Mouse (Mus musculus): ENCODE data around the gene Lta. TPM values are rescaled to one million over a fixed set of nuclear protein-coding genes. Genes with fewer than 3 reads are reported as not detected.

Lta gene
- polyA plus RNA-seq, 1 experiment: 26.8 TPM

DNA sequence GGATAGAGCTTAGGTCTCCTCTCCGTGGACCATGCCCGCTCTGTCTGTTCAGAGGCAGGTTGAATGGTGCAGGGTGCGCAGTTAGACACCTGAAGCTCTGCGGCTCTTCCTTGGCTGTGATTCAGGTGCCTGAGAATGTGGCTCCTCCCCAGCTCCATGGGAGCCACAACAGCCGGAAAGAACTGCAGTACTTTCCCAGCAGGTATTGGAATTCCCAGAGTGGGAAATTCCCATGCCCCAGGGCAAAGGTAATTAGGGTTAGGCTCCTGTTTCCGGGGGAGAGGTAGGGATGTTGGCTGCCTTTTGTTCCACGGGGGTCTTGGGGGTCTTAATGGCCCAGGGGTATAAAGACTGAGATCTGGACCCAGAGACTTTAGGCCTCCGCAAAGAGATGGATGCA, 6.2 kb downstream of the Lta start:
- no peak for DNase-seq (ENCODE audit: low read depth in 1 of 2, low spot score in 2 of 2)
- peaks cover 15% of the 10 kb centered on the region for H3K36me3 ChIP-seq (ENCODE audit: control insufficient read depth, insufficient read depth, low read length)
- peaks cover 22% of the 10 kb centered on the region for H3K4me1 ChIP-seq (ENCODE audit: control insufficient read depth, insufficient read depth, insufficient read length)
- 86% methylated on average over 8 of the region's 8 CpGs for WGBS
- H3K4me3 ChIP-seq (ENCODE audit: extremely low read depth, insufficient read depth, insufficient read length): no peak overlapping the region
- H3K27me3 ChIP-seq (ENCODE audit: control insufficient read depth, insufficient read depth, low read length): no peaks in the 10 kb centered on the region
- no peak overlapping the region for H3K27ac ChIP-seq (ENCODE audit: insufficient read depth, low read length)
- no peak for TF ChIP-seq CTCF (IDR thresholded peaks at IDR 0.05; ENCODE audit: extremely low read depth, insufficient read depth, insufficient read length, insufficient replicate concordance)
- TF ChIP-seq POLR2A (IDR thresholded peaks at IDR 0.05; ENCODE audit: low read depth, low read length): no peak

DNA sequence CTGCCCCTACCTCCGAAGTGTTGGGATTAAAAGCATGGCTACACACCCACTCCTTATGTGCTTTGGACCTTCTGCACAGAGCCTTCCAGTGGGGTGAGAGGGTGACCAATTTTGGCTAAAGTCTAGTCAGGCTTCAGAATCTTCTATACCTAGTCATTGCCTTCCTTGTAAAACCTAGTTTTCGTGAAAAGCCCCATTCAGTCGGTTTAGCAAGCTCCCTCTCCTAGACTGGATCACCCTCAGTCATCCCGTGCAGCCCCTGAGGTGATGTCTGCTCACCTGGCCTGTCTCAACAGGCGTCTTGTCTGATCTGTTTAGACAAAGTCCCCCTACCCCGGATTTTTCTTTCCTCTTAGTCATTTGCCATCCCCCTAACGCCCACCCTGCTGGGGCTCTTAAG, 7.1 kb downstream of the Lta start:
- WGBS: 76% methylated on average over 7 of the region's 7 CpGs
- DNase-seq (ENCODE audit: low read depth in 1 of 2, low spot score in 2 of 2): no peak
- TF ChIP-seq POLR2A (IDR thresholded peaks at IDR 0.05; ENCODE audit: low read depth, low read length): no peak
- TF ChIP-seq CTCF (IDR thresholded peaks at IDR 0.05; ENCODE audit: extremely low read depth, insufficient read depth, insufficient read length, insufficient replicate concordance): no peak
- H3K27ac ChIP-seq (ENCODE audit: insufficient read depth, low read length): no peak overlapping the region
- H3K27me3 ChIP-seq (ENCODE audit: control insufficient read depth, insufficient read depth, low read length): no peaks in the 10 kb centered on the region
- no peak overlapping the region for H3K4me3 ChIP-seq (ENCODE audit: extremely low read depth, insufficient read depth, insufficient read length)
- peaks cover 26% of the 10 kb centered on the region for H3K4me1 ChIP-seq (ENCODE audit: control insufficient read depth, insufficient read depth, insufficient read length)
- peaks cover 15% of the 10 kb centered on the region for H3K36me3 ChIP-seq (ENCODE audit: control insufficient read depth, insufficient read depth, low read length)

DNA sequence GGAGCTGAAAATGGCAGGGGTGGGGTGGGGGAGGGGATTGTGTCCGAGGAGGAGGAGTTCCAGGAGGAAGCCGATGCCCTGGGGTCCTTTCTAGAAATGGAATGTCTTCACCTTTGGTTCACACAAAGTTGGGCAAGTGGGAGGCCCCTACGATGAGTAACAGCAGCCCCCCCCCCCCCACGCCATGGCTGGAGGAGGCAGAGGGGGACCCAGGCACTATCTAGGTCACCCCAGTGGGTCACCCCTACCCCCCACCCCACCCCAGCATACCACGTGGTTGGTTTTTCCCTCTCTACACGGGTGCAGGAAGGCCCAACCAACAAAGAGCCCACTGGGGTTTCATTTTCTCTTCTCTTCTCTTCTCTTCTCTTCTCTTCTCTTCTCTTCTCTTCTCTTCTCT, 8.0 kb downstream of the Lta start:
- H3K27me3 ChIP-seq (ENCODE audit: control insufficient read depth, insufficient read depth, low read length): no peaks in the 10 kb centered on the region
- WGBS: 13% methylated on average over 6 of the region's 6 CpGs
- peak overlapping the region; percentile 37; the same call in 1 of the 2 replicates for H3K4me3 ChIP-seq (ENCODE audit: extremely low read depth, insufficient read depth, insufficient read length)
- H3K4me1 ChIP-seq (ENCODE audit: control insufficient read depth, insufficient read depth, insufficient read length): peaks cover 22% of the 10 kb centered on the region; the same call in 1 of the 2 replicates
- TF ChIP-seq POLR2A (IDR thresholded peaks at IDR 0.05; ENCODE audit: low read depth, low read length): no peak
- no peak for TF ChIP-seq CTCF (IDR thresholded peaks at IDR 0.05; ENCODE audit: extremely low read depth, insufficient read depth, insufficient read length, insufficient replicate concordance)
- H3K36me3 ChIP-seq (ENCODE audit: control insufficient read depth, insufficient read depth, low read length): peaks cover 15% of the 10 kb centered on the region
- H3K27ac ChIP-seq (ENCODE audit: insufficient read depth, low read length): peak overlapping the region; percentile 29; the same call in 1 of the 2 replicates
- no peak for DNase-seq (ENCODE audit: low read depth in 1 of 2, low spot score in 2 of 2)

DNA sequence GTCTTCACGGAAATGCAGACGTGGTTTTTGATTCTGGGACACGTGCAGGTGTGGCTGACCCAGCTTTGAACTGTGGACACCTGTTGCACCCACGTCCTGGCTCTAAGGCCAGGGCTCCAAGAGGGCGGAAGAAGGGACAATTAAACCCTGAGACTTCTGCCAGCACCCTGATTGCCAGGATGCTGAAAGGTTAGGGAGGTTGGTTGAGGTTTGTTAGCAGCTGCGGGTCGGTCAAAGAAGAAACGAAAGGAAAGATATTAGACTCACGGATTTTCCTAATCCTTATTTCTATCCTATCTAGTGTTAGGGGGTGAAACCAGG, 8.9 kb downstream of the Lta start:
- no peaks in the 10 kb centered on the region for H3K27me3 ChIP-seq (ENCODE audit: control insufficient read depth, insufficient read depth, low read length)
- H3K27ac ChIP-seq (ENCODE audit: insufficient read depth, low read length): peak overlapping the region; percentile 100
- TF ChIP-seq CTCF (IDR thresholded peaks at IDR 0.05; ENCODE audit: extremely low read depth, insufficient read depth, insufficient read length, insufficient replicate concordance) (no peak), POLR2A (IDR thresholded peaks at IDR 0.05; ENCODE audit: low read depth, low read length) (no peak)
- 27% methylated on average over 9 of the region's 9 CpGs for WGBS
- peaks cover 25% of the 10 kb centered on the region; the same call in 1 of the 2 replicates for H3K4me1 ChIP-seq (ENCODE audit: control insufficient read depth, insufficient read depth, insufficient read length)
- H3K36me3 ChIP-seq (ENCODE audit: control insufficient read depth, insufficient read depth, low read length): peaks cover 15% of the 10 kb centered on the region
- H3K4me3 ChIP-seq (ENCODE audit: extremely low read depth, insufficient read depth, insufficient read length): peak overlapping the region; percentile 92
- DNase-seq (ENCODE audit: low read depth in 1 of 2, low spot score in 2 of 2): no peak

DNA sequence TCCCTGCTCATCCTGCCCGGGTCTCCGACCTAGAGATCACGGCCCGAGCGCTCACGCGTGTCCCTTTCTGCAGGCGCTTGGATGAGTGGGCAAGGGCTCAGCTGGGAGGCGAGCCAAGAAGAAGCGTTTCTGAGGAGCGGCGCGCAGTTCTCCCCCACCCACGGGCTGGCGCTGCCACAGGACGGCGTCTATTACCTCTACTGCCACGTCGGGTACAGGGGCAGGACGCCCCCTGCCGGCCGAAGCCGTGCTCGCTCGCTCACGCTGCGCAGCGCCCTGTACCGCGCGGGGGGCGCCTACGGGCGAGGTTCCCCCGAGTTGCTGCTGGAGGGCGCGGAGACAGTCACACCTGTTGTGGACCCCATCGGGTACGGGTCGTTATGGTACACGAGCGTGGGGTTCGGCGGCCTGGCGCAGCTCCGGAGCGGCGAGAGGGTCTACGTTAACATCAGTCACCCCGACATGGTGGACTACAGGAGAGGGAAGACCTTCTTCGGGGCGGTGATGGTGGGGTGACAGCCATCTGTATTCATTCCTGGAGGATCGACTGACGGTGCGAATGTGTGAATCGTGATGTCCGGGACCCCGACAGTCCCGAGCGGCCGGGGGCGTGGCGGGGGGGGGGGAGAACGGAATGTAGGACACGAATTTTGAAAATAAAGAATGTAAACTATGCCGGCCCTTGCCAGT, 9.4 kb downstream of the Lta start:
- DNase-seq (ENCODE audit: low read depth in 1 of 2, low spot score in 2 of 2): peak; percentile 77 to 89
- TF ChIP-seq POLR2A (IDR thresholded peaks at IDR 0.05; ENCODE audit: low read depth, low read length) (peak; percentile 55; the same call in 1 of the 2 replicates), CTCF (IDR thresholded peaks at IDR 0.05; ENCODE audit: extremely low read depth, insufficient read depth, insufficient read length, insufficient replicate concordance) (peak; percentile 97)
- Histone ChIP-seq H3K36me3 (ENCODE audit: control insufficient read depth, insufficient read depth, low read length) (peaks cover 15% of the 10 kb centered on the region), H3K4me1 (ENCODE audit: control insufficient read depth, insufficient read depth, insufficient read length) (peaks cover 27% of the 10 kb centered on the region; the same call in 1 of the 2 replicates), H3K27me3 (ENCODE audit: control insufficient read depth, insufficient read depth, low read length) (no peaks in the 10 kb centered on the region), H3K27ac (ENCODE audit: insufficient read depth, low read length) (peak overlapping the region; percentile 100), H3K4me3 (ENCODE audit: extremely low read depth, insufficient read depth, insufficient read length) (peak overlapping the region; percentile 92)
- WGBS: under 1% methylated on average over 66 of the region's 66 CpGs

DNA sequence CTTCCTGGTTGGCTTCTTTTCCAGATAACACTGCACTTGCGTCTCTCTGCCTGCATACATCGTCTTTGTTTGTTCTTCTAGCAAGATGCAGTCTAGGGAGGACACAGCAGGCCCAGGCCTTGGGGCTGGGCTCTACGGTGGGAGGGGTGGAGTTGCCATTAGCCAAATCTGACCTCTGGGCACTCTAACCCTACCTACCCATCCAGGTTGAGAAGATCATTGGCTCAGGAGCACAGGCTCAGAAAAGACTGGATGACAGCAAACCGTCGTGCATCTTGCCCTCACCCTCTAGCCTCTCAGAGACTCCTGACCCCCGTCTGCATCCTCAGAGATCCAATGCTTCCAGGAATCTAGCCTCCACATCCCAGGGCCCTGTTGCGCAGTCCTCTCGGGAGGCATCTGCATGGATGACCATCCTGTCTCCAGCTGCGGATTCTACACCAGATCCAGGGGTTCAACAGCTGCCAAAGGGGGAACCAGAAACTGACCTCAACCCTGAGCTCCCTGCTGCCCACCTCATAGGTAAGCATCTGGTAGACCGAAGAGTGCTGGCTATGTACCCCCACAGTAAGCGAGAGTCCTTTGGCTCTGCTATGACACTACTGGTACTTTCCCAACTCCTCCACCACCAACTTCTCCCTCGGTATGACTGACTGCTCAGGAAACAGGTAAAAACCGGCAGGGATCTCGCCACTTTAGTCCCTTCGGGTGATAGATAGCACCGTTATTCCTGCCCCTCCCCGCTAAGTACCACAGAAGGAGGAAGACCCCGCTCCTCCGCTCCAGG, 10.1 kb downstream of the Lta start:
- TF ChIP-seq POLR2A (IDR thresholded peaks at IDR 0.05; ENCODE audit: low read depth, low read length) (0 out of 2 replicates have a peak, but pooled peaks have one; percentile 5), CTCF (IDR thresholded peaks at IDR 0.05; ENCODE audit: extremely low read depth, insufficient read depth, insufficient read length, insufficient replicate concordance) (no peak)
- no peaks in the 10 kb centered on the region for H3K27me3 ChIP-seq (ENCODE audit: control insufficient read depth, insufficient read depth, low read length)
- H3K36me3 ChIP-seq (ENCODE audit: control insufficient read depth, insufficient read depth, low read length): peaks cover 15% of the 10 kb centered on the region
- H3K4me3 ChIP-seq (ENCODE audit: extremely low read depth, insufficient read depth, insufficient read length): peak overlapping the region; percentile 92
- DNase-seq (ENCODE audit: low read depth in 1 of 2, low spot score in 2 of 2): no peak
- 18% methylated on average over 19 of the region's 19 CpGs for WGBS
- peaks cover 29% of the 10 kb centered on the region; the same call in 1 of the 2 replicates for H3K4me1 ChIP-seq (ENCODE audit: control insufficient read depth, insufficient read depth, insufficient read length)
- peak overlapping the region; percentile 100 for H3K27ac ChIP-seq (ENCODE audit: insufficient read depth, low read length)

All from spleen, adult 2 months (tissue).